Mouse (Mus musculus) thymus, adult 2 months (tissue): ENCODE measurements around the gene Pth. TPM values are rescaled to one million over a fixed set of nuclear protein-coding genes. Genes with fewer than 3 reads are reported as not detected.

Experiments
- DNase-seq: peaks from one replicate; pipeline ENCODE4 v3.0.0; 2021
- H3K27ac ChIP-seq: fragments of 200-500 bp; 2 replicates; pipeline ENCODE4 v1.5.1; 2012; ENCODE audit warnings: low read length, control low read depth; ENCODE audit not compliant: control insufficient read depth, insufficient read depth
- H3K27me3 ChIP-seq: fragments of 200-500 bp; 2 replicates; pipeline ENCODE4 v1.6.1; 2012; ENCODE audit warnings: mild to moderate bottlenecking, low read length, moderate library complexity, mixed read lengths; ENCODE audit not compliant: control insufficient read depth, insufficient read depth
- H3K36me3 ChIP-seq: fragments of 200-500 bp; 2 replicates; pipeline ENCODE4 v1.6.1; 2012; ENCODE audit warnings: mild to moderate bottlenecking, low read length, moderate library complexity; ENCODE audit not compliant: control insufficient read depth, insufficient read depth
- H3K4me1 ChIP-seq: fragments of 200-500 bp; replicated peaks from 2 replicates; pipeline ENCODE4 v1.6.1; 2012; ENCODE audit warnings: low read length; ENCODE audit not compliant: control insufficient read depth, insufficient read depth
- H3K4me3 ChIP-seq: fragments of 200-500 bp; 2 replicates; pipeline ENCODE4 v1.5.1; 2012; ENCODE audit warnings: mild to moderate bottlenecking, low read length, control low read depth, moderate library complexity; ENCODE audit not compliant: control insufficient read depth, insufficient read depth
- CTCF ChIP-seq: fragments of 200-500 bp; IDR thresholded peaks from 2 replicates; pipeline ENCODE4 v1.5.1; 2012; ENCODE audit warnings: mild to moderate bottlenecking, control low read depth, low read length, moderate library complexity, borderline replicate concordance; ENCODE audit not compliant: control insufficient read depth, poor library complexity, insufficient read depth; ENCODE audit errors: extremely low read depth
- POLR2A ChIP-seq: fragments of 200-500 bp; IDR thresholded peaks from 2 replicates; pipeline ENCODE4 v1.6.1; 2012; ENCODE audit warnings: mild to moderate bottlenecking, low read length, control low read depth, moderate library complexity; ENCODE audit not compliant: control insufficient read depth, poor library complexity, insufficient read depth; ENCODE audit errors: extremely low read depth
- WGBS: fragments of 180-500 bp; shearing (Covaris S2); methylation state at CpG from one replicate; pipeline ENCODE4 v1.1.7; 2018; 5-methylcytosine and 5-hydroxymethylcytosine counted together
- polyA plus RNA-seq: library from polyadenylated mRNA; depleted of rRNA; stranded (reverse); fragments of >200 nt; gene quantifications from 2 replicates; pipeline ENCODE4 v1.2.3, GENCODE M21; 2012; rRNA removed

The Pth gene
- 2.8 and 7.7 TPM in 2 replicates for polyA plus RNA-seq

GRCm38 (mm10) chr7:113388470-113388869 lies at the start of gene Pth:
TSS of gene Pth (minus strand) at chr7:113388570.
- no peaks in the 10 kb centered on the region for H3K36me3 ChIP-seq
- no peak within 1 kb of the TSS for H3K4me3 ChIP-seq
- no peaks in the 10 kb centered on the region for H3K4me1 ChIP-seq
- H3K27me3 ChIP-seq = no peaks in the 10 kb centered on the region
- H3K27ac ChIP-seq = no peak within 1 kb of the TSS
- TF ChIP-seq CTCF (no peak), POLR2A (no peak)
- 93% methylated on average over 2 of the region's 2 CpGs for WGBS
- no peak for DNase-seq

GRCm38 (mm10) chr7:113436312-113436711 lies 47.9 kb upstream of the Pth start:
- H3K27me3 ChIP-seq = no peaks in the 10 kb centered on the region
- WGBS = 15% methylated on average over 10 of the region's 10 CpGs
- H3K4me1 ChIP-seq = no peaks in the 10 kb centered on the region
- H3K4me3 ChIP-seq = no peak overlapping the region
- DNase-seq = no peak
- H3K36me3 ChIP-seq = no peaks in the 10 kb centered on the region
- no peak overlapping the region for H3K27ac ChIP-seq
- no peak for TF ChIP-seq POLR2A
- no peak for TF ChIP-seq CTCF

DNA sequence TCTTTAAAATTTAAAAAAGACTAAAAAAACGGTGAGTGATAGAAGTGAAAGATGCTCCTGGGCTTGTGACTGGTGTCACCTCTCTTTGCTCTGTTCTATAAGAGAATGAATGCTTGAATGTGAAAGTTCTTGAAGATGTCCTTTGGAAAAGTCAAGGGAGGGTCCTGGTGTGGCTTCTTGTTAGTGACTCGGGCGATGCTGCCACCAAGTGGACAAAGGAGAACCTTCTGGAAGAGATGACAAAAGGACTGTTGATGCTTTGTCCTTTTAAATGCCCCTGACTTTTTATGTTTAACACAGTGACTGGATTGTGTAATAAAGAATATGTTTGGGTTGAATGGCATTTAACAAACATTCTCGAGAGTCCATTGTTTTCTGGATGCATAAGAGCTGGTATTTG lies 45.9 kb upstream of the Pth start:
- H3K27me3 ChIP-seq = no peaks in the 10 kb centered on the region
- no peaks in the 10 kb centered on the region for H3K4me1 ChIP-seq
- H3K27ac ChIP-seq = no peak overlapping the region
- WGBS = 20% methylated on average over 4 of the region's 4 CpGs
- TF ChIP-seq CTCF = no peak
- TF ChIP-seq POLR2A = no peak
- H3K4me3 ChIP-seq = no peak overlapping the region
- H3K36me3 ChIP-seq = no peaks in the 10 kb centered on the region
- peak; percentile 47 for DNase-seq

DNA sequence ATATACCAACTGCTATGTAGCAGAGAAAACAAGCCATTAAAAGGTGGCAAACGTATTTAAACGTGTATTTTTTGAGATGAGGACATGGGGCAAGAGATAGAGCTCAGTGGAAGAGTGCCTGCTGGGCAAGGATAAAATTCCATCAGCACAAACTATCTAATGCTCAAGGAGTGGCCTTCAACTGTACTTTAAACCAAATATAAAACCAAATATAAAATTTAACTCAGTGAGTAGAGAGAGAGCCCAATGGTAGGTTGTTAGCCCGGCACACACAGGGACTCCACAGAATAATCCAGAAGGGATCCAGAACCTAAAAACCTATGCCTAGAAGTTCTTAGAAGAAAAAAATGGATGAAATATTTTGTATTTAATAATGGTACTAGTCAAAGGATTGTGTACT lies 45.1 kb upstream of the Pth start:
- Histone ChIP-seq H3K27ac (no peak overlapping the region), H3K4me3 (no peak overlapping the region), H3K36me3 (no peaks in the 10 kb centered on the region), H3K4me1 (no peaks in the 10 kb centered on the region), H3K27me3 (no peaks in the 10 kb centered on the region)
- no peak for DNase-seq
- no peak for TF ChIP-seq CTCF
- TF ChIP-seq POLR2A = no peak
- 86% methylated on average over 3 of the region's 3 CpGs for WGBS

DNA sequence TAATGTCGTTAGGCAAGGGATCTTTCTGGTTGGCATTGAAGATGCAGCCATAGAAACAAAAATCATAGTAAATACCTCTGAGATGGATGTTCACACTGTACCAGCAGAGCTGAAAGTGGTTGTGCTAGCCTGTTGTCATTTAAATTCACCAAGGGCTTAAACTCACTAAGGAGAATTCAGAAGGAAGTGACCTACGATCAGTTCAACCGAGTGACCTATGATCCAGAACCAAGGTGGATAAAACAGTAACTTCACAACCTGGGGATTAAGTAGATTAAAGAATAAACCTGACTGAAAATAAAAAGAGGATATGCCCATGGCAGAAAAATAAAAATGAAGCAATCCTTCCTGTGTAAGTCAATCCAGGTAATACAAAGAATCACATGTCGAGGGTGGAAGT lies 44.5 kb upstream of the Pth start:
- Histone ChIP-seq H3K4me3 (no peak overlapping the region), H3K27me3 (no peaks in the 10 kb centered on the region), H3K4me1 (no peaks in the 10 kb centered on the region), H3K27ac (no peak overlapping the region), H3K36me3 (no peaks in the 10 kb centered on the region)
- WGBS = 83% methylated on average over 4 of the region's 4 CpGs
- DNase-seq = no peak
- no peak for TF ChIP-seq CTCF
- TF ChIP-seq POLR2A = no peak

- WGBS = 100% methylated on average over 1 of the region's 1 CpGs
- no peak overlapping the region for H3K4me3 ChIP-seq
- H3K27me3 ChIP-seq = no peaks in the 10 kb centered on the region
- TF ChIP-seq CTCF = no peak
- no peak for TF ChIP-seq POLR2A
- no peak overlapping the region for H3K27ac ChIP-seq
- no peaks in the 10 kb centered on the region for H3K36me3 ChIP-seq
- H3K4me1 ChIP-seq = peaks cover 7% of the 10 kb centered on the region; the same call in 1 of the 2 replicates
- DNase-seq = no peak
Measured at GRCm38 (mm10) chr7:113420771-113421170, 32.4 kb upstream of the Pth start.
